Mouse (Mus musculus): ENCODE results near the gene Ing4.
"Not testable (repeated sequence)": the region's sequence is repeated elsewhere in the genome, so short reads cannot be mapped to it uniquely, and the experiment has no call there.

Ing4 gene

GRCm38 (mm10) chr6:125042081-125042480, 2.5 kb downstream of the Ing4 start:
- no peak for DNase-seq

DNA sequence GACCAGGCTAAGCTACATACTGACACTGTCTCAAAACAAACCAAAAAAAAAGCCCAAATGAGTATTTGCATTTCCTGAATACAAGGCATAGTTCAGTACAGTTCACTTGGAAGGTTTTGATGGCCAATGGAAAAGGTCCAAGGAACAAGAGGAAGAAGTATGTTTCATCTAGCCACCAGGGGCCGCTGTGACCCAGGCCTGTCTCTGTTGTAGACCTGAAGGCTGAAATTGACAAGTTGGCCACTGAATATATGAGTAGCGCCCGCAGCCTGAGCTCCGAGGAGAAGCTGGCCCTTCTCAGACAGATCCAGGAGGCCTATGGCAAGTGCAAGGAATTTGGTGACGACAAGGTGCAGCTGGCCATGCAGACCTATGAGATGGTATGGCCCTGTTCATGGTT, 7.1 kb downstream of the Ing4 start:
- peak; percentile 89 to 92 for DNase-seq

- DNase-seq, result peak; percentile 34 to 40
Observed at GRCm38 (mm10) chr6:125049678-125050077, 10.1 kb downstream of the Ing4 start, which contains the start of gene Acrbp. Acrbp (plus strand) TSS chr6:125049689.

DNA sequence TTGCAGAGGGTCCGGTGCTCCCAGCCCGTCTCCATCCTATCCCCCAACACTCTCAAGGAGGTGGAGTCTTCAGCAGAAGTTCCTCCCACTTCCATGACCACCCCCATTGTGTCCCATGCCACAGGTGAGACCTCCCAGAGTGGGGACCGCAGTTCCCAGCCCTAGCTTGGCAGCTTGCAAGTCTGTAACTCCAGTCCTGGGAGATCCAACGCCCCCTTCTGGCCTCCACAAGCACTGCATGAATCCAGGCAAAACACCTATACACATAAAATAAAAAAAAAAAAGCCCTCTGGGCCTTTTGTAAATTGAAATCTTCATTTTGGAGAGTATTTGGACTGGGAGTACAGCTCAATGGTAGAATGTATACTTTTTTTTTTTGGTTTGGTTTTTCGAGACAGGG, 11.7 kb downstream of the Ing4 start:
- DNase-seq, result peak; percentile 35 to 38

DNA sequence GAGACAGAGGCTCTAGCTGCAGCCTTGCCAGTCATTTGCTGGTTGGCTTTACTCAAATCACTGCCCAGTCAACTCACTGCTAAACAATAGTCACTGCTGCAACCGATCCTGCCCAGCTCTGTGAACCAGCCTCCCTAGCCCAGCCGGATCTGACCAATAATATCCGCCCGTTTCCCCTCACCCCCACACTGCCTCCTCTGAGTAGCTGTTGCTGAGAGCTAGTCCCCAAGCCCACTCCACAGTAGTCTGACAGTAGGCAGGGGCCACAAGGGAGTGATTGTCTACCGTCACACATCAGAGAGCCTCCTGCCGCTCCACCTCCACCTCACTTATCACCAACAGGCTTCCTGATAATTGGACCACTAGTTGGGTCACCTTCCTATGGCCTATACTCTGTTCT, 21.9 kb downstream of the Ing4 start:
- peak in 1 of 2 experiments; percentile 30 for DNase-seq

- DNase-seq, result no peak
Observed at GRCm38 (mm10) chr6:125062511-125062910, 23.0 kb downstream of the Ing4 start.

DNA sequence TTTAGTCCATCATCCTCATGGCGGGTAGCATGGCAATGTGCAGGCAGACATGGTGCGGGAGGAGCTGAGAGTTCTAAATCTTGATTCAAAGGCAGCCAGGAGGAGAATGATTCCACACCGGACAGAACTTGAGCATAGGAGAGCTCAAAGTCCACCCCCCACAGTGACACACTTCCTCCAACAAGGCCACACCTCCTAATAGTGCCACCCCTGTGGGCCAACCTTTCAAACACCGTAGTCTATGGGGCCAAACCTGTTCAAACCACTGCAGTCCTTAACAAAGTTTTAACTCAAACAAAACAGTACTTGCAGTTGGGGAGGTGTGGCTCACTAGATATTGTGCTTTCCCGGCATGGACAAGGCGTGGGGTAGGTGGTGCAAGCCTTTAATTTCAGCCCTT, 24.3 kb downstream of the Ing4 start:
- DNase-seq, result no peak

GRCm38 (mm10) chr6:125065223-125065622, 25.7 kb downstream of the Ing4 start:
- DNase-seq, result not testable (repeated sequence)

GRCm38 (mm10) chr6:125067571-125067995, 28.0 kb downstream of the Ing4 start, which contains the start of gene Lpar5:
Lpar5 (plus strand) TSS chr6:125067920.
- no peak for DNase-seq

DNA sequence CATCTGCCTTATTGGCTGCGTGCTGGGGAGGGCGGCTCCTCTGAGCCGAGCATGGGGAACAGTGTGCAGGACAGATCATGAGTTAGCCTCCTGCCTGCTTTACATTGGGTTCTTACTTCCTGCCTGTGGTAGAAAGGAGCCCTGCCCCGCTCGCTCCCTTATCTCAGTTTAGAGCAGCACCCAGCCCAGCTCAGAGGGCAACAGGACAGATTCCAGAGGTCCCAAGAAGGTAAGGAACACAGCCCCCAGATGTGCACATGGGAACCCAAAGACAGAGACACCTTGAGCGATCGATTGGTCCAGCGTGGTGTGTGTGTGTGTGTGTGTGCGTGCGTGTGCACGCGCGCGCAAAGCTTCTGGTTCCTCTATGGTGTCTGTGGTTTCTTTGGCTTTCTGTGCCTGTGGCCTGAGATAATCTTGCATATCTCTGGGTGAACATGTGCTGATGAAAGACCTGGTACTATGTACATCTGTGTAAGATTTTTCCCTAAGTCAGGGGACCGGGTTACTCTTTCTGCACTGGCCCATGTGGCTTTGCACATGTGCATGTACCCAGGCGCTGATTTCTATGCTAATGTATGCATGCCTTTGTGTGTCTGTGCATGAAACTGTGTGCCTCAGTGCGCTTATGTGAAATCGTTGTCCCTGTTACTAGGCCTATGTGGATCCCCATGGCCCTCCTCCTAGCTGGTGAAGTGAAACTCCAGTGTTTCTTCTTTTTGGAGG, 31.8 kb downstream of the Ing4 start:
- no peak for DNase-seq

DNA sequence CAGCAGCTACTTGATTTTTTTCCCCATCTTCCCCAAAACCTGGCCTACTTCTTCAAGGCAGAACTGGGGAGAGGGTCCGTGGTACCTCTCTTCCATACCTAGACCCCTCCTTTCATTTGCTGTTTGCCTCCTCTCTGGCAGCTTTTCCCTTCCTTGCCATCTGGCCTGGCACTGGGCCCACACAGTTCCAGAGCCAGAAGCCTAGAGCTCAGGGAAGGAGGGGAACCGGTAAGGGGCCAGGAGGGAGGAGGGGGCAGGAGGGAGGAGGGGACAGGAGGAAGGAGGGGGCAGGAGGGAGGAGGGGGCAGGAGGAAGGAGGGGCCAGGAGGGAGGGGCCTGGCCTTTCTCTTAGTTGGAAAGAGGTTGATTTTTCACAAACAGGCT, 32.3 kb downstream of the Ing4 start:
- peak; percentile 48 to 67 for DNase-seq

GRCm38 (mm10) chr6:125073825-125074224, 34.3 kb downstream of the Ing4 start:
- DNase-seq, result no peak

DNA sequence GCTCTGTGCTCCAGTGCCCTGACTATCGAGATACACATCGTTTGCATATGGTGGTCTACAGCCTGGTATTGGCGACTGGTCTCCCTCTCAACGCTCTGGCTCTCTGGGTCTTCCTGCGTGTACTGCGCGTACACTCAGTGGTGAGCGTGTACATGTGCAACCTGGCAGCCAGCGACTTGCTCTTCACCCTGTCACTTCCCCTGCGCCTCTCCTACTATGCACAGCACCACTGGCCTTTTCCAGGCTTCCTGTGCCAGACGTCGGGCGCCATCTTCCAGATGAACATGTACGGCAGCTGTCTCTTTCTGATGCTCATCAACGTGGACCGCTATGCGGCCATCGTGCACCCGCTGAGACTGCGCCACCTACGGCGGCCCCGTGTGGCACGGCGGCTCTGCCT, 41.8 kb downstream of the Ing4 start:
- no peak for DNase-seq

- peak; percentile 97 to 98 for DNase-seq
Observed at GRCm38 (mm10) chr6:125081797-125082560, 42.4 kb downstream of the Ing4 start.

- DNase-seq, result no peak
Observed at GRCm38 (mm10) chr6:125082801-125083386, 43.3 kb downstream of the Ing4 start.

DNA sequence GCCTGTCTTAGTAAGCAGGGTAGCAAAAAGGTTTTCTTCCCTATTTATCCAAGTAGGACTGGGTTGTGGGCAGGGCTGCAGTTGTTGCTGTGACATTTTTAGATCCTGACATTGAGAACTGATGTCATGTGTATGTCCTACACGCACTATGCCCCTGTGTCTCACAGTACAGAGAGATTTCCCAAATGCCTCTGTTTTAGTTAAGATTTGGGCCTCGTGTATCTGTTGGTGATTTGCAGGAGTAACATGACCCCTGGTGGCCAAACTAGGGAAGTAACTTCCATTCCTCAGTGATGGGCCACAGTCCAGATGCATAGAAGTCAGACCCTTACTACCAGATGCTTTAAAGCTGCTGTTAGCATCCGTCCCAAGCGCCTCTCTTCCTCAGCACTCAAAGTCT, 44.9 kb downstream of the Ing4 start:
- peak; percentile 65 to 76 for DNase-seq

- no peak for DNase-seq
Observed at GRCm38 (mm10) chr6:125087937-125088336, 48.4 kb downstream of the Ing4 start.

DNA sequence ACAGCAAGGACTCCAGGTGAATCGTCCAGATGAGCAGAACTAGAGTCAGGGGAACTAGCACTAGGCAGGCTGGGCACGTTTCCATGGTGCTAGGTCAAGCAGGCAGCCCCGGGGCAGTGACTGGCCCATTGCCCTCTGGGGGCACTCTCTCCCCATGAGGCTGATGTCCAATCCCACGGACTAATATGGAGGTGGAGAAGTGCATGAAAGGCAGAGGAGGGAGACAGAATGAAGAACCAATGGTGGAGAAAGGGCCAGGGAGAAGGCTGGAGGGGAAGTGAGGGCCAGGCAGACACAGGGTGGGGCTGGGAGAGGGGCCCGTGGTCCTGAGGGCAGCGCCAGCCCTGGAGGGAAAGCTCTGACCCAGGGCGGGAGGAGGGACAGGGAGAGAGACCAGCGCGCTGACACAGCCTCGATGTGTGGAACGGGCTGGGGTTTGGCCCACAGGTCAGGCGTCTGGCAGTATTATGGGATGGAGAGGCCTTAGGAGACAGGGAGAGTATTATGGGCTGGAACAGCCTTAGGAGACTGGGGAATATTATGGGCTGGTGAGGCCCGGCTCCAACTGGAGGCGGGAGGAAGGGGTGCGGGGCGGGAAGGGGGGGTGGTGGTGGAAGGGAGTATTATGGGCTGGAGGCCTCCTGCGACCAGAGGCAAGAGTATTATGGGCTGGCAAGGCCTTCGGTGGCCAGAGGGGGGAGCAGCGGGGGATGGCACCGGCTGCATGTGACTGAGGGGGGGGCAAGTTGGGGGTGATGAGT, 49.2 kb downstream of the Ing4 start:
- peak; percentile 89 to 93 for DNase-seq

DNA sequence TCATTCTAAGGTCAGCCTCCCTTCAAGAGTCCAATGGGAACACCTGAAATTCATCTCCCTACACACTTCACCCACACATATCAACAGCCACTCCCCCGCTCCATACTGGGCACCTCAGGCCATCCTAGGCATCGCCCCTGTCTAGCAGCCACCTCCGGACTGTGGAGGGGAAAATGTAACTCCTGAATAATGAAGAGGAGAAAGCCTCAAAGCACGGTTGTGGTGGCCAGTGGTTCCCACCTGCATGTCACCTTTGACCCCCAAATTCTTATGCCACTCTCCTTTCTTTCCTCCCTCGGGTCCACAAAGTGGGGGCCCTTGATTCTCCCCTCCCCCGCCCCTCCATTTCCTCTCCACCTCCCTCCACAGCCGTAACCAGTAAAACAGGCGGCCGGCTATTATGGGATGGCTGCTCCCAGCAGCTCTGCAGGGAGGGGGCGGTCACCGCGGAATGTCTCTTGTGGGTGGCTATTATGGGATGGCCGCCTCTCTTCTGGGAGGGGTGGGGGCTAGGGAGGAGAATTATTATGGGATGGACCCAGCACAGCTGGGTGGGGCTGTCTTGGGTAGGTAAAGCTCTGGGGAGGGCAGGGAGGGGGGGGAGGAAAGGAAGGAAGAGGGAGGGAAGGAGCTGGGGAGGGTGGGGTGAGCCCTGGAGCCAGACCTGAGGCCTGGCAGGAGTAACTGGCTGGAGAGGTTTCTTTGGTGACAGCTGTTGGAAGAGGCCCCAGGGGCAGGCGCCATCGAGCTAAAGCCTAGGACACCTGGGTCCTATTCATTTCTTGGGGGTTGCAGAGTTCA, 50.2 kb downstream of the Ing4 start:
- DNase-seq, result peak; percentile 89 to 93

DNA sequence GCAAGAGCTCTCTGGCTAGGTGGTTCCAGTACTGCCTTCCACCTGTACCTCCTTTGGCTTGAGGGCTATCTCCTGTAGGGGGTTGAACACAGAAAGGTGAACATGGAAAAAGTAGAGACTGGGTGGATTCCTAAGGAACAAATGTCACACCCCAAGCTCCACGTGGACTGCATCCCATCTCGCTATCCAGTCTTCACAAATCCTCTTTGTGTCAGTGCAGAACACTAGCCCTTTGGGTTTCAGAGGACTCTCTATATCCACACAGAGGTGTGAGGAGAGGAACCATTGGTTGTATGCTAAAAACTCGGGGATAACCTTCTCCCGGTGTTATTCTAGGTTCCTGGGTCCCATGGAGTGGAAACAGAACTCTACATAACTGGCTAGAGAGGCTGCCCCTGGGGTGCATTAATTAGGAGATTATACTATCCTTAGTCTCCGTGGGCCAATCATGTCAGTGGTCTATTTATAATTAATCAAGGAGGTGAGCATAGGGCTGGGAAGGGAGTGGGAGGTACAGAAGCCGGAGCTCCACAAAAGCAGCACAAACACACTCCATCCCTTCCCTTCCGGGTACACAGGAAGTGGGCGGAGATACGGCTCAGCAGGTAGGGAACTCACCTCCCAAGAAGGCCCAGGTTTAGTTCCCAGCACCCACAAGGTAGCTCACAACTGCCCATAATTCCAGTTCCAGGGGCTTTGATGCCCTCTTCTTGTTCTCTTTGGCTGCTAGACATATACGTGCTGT, 51.0 kb downstream of the Ing4 start:
- DNase-seq, result no peak

DNA sequence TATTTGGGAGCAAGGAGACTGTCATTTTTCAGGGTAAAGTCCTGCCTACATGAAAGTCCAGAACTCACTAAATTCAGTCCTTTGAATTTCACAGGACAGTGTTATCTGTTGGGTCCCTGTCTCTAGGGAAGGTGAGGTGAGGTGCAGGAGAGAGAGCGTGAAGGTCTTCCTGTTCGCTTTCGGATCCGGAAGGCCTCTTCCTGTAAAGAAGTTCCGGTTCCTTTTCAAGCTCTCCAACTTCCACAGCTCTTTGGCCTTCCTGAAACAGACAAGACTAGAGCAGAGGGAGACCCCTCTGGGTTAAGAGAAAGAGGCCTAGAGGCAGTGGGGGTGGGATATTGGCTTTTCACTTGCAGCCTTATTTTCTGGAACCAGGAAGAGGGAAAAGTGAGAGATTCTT, 52.8 kb downstream of the Ing4 start:
- DNase-seq, result no peak
